Mouse (Mus musculus): ENCODE measurements at regions not wholly inside any gene's neighbourhood (a gene's known extent, or its start where the extent isn't known, plus 50 kb on each side); places are given as distances from the start of the nearest gene placed in this dataset.
A peak's percentile ranks its signal among the peaks of the same experiment; 100 is the strongest.

GRCm38 (mm10) chr16:9457574-9457973 is 537.8 kb downstream of the Grin2a start:
- no peaks in the 10 kb centered on the region for H3K4me1 ChIP-seq
- no peaks in the 10 kb centered on the region for H3K36me3 ChIP-seq
- no peak overlapping the region for H3K4me2 ChIP-seq
- whole genome bisulfite sequencing: 51% methylated on average over 6 of the region's 6 CpGs
- H3K4me3 ChIP-seq: no peak overlapping the region
- H3K27ac ChIP-seq (replicated peaks): no peak overlapping the region
- no peaks in the 10 kb centered on the region for H3K27me3 ChIP-seq (replicated peaks)
- H3K9me3 ChIP-seq: no peaks in the 10 kb centered on the region
- no peak for ATAC-seq (ENCODE audit: extremely low read depth, insufficient number of reproducible peaks, low FRiP score, low TSS enrichment)
- H3K9ac ChIP-seq: no peak overlapping the region

GRCm38 (mm10) chr16:9462497-9462896 is 532.9 kb downstream of the Grin2a start:
- no peak overlapping the region for H3K27ac ChIP-seq (replicated peaks)
- 81% methylated on average over 3 of the region's 3 CpGs for WGBS
- H3K4me3 ChIP-seq: no peak overlapping the region
- ATAC-seq (ENCODE audit: extremely low read depth, insufficient number of reproducible peaks, low FRiP score, low TSS enrichment): no peak
- H3K27me3 ChIP-seq (replicated peaks): no peaks in the 10 kb centered on the region
- no peak overlapping the region for H3K9ac ChIP-seq
- no peak overlapping the region for H3K4me2 ChIP-seq
- H3K36me3 ChIP-seq: no peaks in the 10 kb centered on the region
- H3K9me3 ChIP-seq: no peaks in the 10 kb centered on the region
- no peaks in the 10 kb centered on the region for H3K4me1 ChIP-seq

GRCm38 (mm10) chr16:9469394-9469793 is 526.0 kb downstream of the Grin2a start:
- H3K4me3 ChIP-seq: no peak overlapping the region
- ATAC-seq (ENCODE audit: extremely low read depth, insufficient number of reproducible peaks, low FRiP score, low TSS enrichment): no peak
- H3K4me1 ChIP-seq: no peaks in the 10 kb centered on the region
- H3K36me3 ChIP-seq: no peaks in the 10 kb centered on the region
- no peak overlapping the region for H3K9ac ChIP-seq
- WGBS: 42% methylated on average over 4 of the region's 4 CpGs
- no peaks in the 10 kb centered on the region for H3K9me3 ChIP-seq
- H3K4me2 ChIP-seq: no peak overlapping the region
- H3K27ac ChIP-seq (replicated peaks): no peak overlapping the region
- no peaks in the 10 kb centered on the region for H3K27me3 ChIP-seq (replicated peaks)

- H3K9ac ChIP-seq: no peak overlapping the region
- no peaks in the 10 kb centered on the region for H3K4me1 ChIP-seq
- H3K36me3 ChIP-seq: no peaks in the 10 kb centered on the region
- 67% methylated on average over 1 of the region's 1 CpGs for WGBS
- H3K4me2 ChIP-seq: no peak overlapping the region
- H3K9me3 ChIP-seq: no peaks in the 10 kb centered on the region
- no peaks in the 10 kb centered on the region for H3K27me3 ChIP-seq (replicated peaks)
- ATAC-seq (ENCODE audit: extremely low read depth, insufficient number of reproducible peaks, low FRiP score, low TSS enrichment): no peak
- no peak overlapping the region for H3K27ac ChIP-seq (replicated peaks)
- no peak overlapping the region for H3K4me3 ChIP-seq
These were observed 510.1 kb downstream of the Grin2a start for GRCm38 (mm10) chr16:9485291-9485690.

GRCm38 (mm10) chr16:9498301-9498700 is 497.1 kb downstream of the Grin2a start:
- WGBS: 63% methylated on average over 2 of the region's 2 CpGs
- H3K4me3 ChIP-seq: no peak overlapping the region
- ATAC-seq (ENCODE audit: extremely low read depth, insufficient number of reproducible peaks, low FRiP score, low TSS enrichment): no peak

GRCm38 (mm10) chr16:9501713-9502112 is 493.6 kb downstream of the Grin2a start:
- Histone ChIP-seq H3K4me3 (no peak overlapping the region), H3K9me3 (no peaks in the 10 kb centered on the region), H3K9ac (no peak overlapping the region), H3K36me3 (no peaks in the 10 kb centered on the region), H3K27ac (replicated peaks) (0 out of 2 replicates have a peak overlapping the region, but pooled peaks have one; percentile 24), H3K27me3 (replicated peaks) (no peaks in the 10 kb centered on the region), H3K4me2 (no peak overlapping the region), H3K4me1 (peaks cover 25% of the 10 kb centered on the region)
- no peak; the same call in 1 of the 2 replicates for ATAC-seq (ENCODE audit: extremely low read depth, insufficient number of reproducible peaks, low FRiP score, low TSS enrichment)
- WGBS: 20% methylated on average over 4 of the region's 4 CpGs

More at GRCm38 (mm10) chr16:9498301-9498700, 497.1 kb downstream of the Grin2a start:
- Histone ChIP-seq H3K9me3 (no peaks in the 10 kb centered on the region), H3K4me1 (peaks cover 15% of the 10 kb centered on the region), H3K27ac (replicated peaks) (no peak overlapping the region), H3K27me3 (replicated peaks) (no peaks in the 10 kb centered on the region), H3K36me3 (no peaks in the 10 kb centered on the region), H3K9ac (no peak overlapping the region), H3K4me2 (no peak overlapping the region)

GRCm38 (mm10) chr16:9509666-9510065 is 485.7 kb downstream of the Grin2a start:
- H3K36me3 ChIP-seq: no peaks in the 10 kb centered on the region
- H3K9me3 ChIP-seq: no peaks in the 10 kb centered on the region
- H3K4me2 ChIP-seq: no peak overlapping the region
- WGBS: 87% methylated on average over 1 of the region's 1 CpGs
- no peak overlapping the region for H3K4me3 ChIP-seq
- no peak for ATAC-seq (ENCODE audit: extremely low read depth, insufficient number of reproducible peaks, low FRiP score, low TSS enrichment)
- peaks cover 3% of the 10 kb centered on the region; the same call in 1 of the 2 replicates for H3K4me1 ChIP-seq
- H3K27ac ChIP-seq (replicated peaks): no peak overlapping the region
- no peaks in the 10 kb centered on the region for H3K27me3 ChIP-seq (replicated peaks)
- no peak overlapping the region for H3K9ac ChIP-seq

- Histone ChIP-seq H3K4me3 (no peak overlapping the region), H3K27ac (replicated peaks) (no peak overlapping the region), H3K4me1 (no peaks in the 10 kb centered on the region), H3K9me3 (no peaks in the 10 kb centered on the region), H3K27me3 (replicated peaks) (no peaks in the 10 kb centered on the region), H3K36me3 (no peaks in the 10 kb centered on the region), H3K4me2 (no peak overlapping the region), H3K9ac (no peak overlapping the region)
- no peak for ATAC-seq (ENCODE audit: extremely low read depth, insufficient number of reproducible peaks, low FRiP score, low TSS enrichment)
- WGBS: 53% methylated on average over 4 of the region's 4 CpGs
These were observed 480.8 kb downstream of the Grin2a start for GRCm38 (mm10) chr16:9514538-9514937.

Data from heart, embryonic 13.5 days (tissue).